Mouse (Mus musculus): ENCODE measurements around the gene Ints1.

DNA sequence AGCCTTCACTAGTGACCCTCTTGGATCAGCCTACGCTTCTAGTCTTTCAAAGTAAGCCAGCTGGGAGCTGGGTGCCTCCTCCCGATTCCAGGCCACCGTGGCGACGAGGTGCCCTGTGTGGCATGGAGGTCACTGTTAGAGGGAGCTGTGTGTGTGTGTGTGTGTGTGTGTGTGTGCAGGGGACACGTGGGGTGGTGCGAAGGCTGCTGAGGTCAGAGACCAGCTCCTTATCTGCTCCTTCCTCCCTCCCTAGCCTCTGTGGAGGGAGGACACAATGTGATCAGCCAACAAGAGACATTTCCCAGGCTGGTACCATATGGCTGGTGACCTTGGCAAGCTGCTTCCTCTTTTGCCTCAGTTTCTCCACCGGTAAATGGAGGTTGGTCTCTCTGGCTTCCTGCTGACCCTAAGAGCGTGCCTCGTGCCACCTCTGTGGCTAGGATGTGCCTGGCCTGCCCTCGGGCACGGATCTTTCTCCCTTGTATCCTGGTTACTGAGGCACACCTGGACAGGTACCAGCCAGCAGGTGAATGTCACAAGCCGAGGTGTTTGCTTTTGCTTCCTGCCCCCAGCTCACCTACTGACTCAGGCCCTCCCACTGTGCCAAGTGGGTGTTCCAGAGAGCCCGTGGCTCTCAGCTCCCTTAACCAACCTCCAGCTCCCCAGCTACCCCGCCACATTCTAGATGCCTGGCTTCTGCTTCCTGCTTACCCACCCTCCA lies 36.4 kb upstream of the Ints1 start:
- TF ChIP-seq ZC3H11A (IDR thresholded peaks at IDR 0.05; ENCODE audit: borderline replicate concordance, low read depth, low read length) = no peak
- no peak for TF ChIP-seq CHD2 (IDR thresholded peaks at IDR 0.05; ENCODE audit: low read depth, low read length)
- TF ChIP-seq HCFC1 (IDR thresholded peaks at IDR 0.05; ENCODE audit: borderline replicate concordance, insufficient read depth, low read length) = no peak
- TF ChIP-seq ZNF384 (IDR thresholded peaks at IDR 0.05; ENCODE audit: low read depth, low read length) = no peak
- no peak for TF ChIP-seq MAFK (IDR thresholded peaks at IDR 0.05; ENCODE audit: insufficient read depth, low read depth, low read length)

All from ES-E14 (cell line).